Mouse (Mus musculus): ENCODE data around the gene Gm17720.

Gene Gm17720

GRCm38 (mm10) chr8:110102653-110103052 is at the start of gene Gm17720:
Gene Gm17720, minus strand, starts transcription at chr8:110102753.
- no peak for DNase-seq (ENCODE audit: extremely low spot score, low read depth, low spot score)

GRCm38 (mm10) chr8:110145538-110145937 is 43.0 kb upstream of the Gm17720 start:
- DNase-seq (ENCODE audit: extremely low spot score, low read depth, low spot score), result peak; percentile 42

DNA sequence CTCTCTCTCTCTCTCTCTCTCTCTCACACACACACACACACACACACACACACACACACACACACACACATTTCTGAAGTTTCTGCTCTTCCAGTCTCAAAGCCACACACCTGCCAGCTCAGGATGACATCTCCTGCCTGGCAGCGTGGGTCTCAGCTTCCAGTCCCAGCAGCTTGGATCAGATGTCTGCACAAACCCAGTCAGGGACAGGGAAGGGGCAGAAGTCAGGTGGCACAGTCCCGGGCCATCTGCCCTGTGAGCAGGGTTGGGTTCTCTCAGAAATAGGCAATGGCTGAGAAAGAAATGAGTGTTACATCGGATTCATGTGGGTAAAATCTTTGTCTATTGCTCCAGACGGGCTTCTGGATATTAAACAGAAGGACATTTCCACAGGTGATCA is 38.2 kb upstream of the Gm17720 start:
- DNase-seq (ENCODE audit: extremely low spot score, low read depth, low spot score), result no peak

DNA sequence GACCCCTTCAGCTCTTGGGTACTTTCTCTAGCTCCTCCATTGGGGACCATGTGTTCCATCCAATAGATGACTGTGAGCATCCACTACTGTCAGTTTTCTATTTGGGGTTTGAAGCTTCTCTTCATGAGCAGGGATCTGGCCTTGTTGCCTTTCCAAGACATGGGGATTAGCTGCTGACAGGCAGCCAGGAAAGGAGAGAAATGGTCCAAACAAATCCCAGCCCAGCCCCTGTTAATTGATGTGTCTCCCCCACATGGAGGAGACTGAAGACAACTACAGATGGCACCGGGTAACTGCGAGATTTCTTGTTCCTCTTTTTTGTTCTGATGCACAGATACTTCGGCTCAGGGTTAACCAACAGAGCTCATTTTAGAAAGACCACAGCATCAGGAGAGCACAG is 37.6 kb upstream of the Gm17720 start:
- no peak for DNase-seq (ENCODE audit: extremely low spot score, low read depth, low spot score)

- DNase-seq (ENCODE audit: extremely low spot score, low read depth, low spot score), result no peak
These were observed 33.0 kb upstream of the Gm17720 start for GRCm38 (mm10) chr8:110135515-110135914.

- DNase-seq (ENCODE audit: extremely low spot score, low read depth, low spot score), result no peak
These were observed 31.7 kb upstream of the Gm17720 start for GRCm38 (mm10) chr8:110134236-110134635.

GRCm38 (mm10) chr8:110130537-110130936 is 28.0 kb upstream of the Gm17720 start:
- peak; percentile 30 for DNase-seq (ENCODE audit: extremely low spot score, low read depth, low spot score)

DNA sequence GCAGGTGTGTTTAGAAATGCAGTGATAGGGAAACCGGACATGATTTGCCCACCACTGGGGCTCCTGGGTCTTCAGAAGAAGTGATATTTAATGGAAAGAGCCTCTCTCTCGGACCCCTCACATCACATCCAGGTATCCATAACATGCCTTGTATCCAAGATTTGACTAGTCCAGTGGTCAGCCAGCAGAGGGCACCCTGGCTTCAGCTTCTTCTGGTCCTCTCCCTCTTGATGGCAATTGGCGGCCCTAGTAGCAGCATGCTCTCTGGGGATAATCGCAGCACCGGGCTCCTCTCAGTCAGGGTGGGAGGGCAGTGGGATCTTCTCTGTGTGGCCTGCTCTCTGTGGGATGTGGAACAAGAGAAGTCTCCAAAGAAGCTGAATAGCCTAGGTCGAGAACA is 17.2 kb upstream of the Gm17720 start:
- DNase-seq (ENCODE audit: extremely low spot score, low read depth, low spot score), result no peak

DNA sequence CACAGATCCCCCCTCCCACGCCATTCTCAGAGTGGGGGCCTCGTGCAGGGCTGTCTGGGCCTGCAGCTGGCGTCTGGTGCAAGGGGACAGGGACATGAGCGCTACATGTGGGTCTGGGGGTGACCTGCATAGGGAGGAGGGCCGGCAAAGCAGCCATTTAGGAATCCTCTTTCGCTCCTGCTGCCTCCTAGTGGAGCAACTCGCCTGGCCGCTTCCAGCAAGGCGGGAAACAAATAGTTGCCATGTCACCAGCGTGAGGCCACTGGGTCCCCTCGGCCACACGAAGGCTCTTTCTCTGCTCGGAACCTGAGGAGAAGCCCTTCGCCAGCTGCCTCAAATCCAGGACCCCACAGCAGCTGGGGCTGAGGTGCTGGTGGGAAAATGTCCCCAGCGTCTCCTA is 877 bp downstream of the Gm17720 start:
- no peak for DNase-seq (ENCODE audit: extremely low spot score, low read depth, low spot score)

- DNase-seq (ENCODE audit: extremely low spot score, low read depth, low spot score), result no peak
These were observed 1.6 kb downstream of the Gm17720 start, which contains the start of gene Gm21964 for GRCm38 (mm10) chr8:110100907-110101306. Gene Gm21964, plus strand, starts transcription at chr8:110101207.

DNA sequence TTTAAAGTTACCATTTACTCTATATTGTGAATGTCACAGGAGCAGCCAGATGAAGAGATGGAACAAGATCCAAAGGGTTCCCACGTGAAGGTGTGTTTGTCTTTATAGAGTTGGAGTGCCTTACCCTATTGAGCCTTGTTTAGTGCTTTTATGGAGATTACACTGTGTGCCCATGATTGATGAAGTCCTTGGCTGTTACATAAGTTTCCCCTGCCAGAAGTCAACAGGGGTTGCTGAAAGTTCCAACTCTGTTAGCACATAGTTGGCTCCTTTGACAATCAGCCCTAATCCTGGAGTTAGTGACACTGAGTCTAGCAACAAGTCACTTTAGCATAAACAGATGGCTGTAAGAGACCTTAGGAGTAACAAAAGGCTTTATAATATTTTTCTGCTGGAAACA is 10.7 kb downstream of the Gm17720 start:
- no peak for DNase-seq (ENCODE audit: extremely low spot score, low read depth, low spot score)

GRCm38 (mm10) chr8:110082416-110083105 is 20.0 kb downstream of the Gm17720 start:
- no peak for DNase-seq (ENCODE audit: extremely low spot score, low read depth, low spot score)

- DNase-seq (ENCODE audit: extremely low spot score, low read depth, low spot score), result no peak
These were observed 23.0 kb downstream of the Gm17720 start, which contains the start of gene Zfp612 for GRCm38 (mm10) chr8:110079282-110080221. Gene Zfp612, plus strand, starts transcription at chr8:110079746.

- DNase-seq (ENCODE audit: extremely low spot score, low read depth, low spot score), result no peak
These were observed 28.1 kb downstream of the Gm17720 start for GRCm38 (mm10) chr8:110074496-110074895.

GRCm38 (mm10) chr8:110071600-110071999 is 31.0 kb downstream of the Gm17720 start:
- peak; percentile 57 for DNase-seq (ENCODE audit: extremely low spot score, low read depth, low spot score)

- no peak for DNase-seq (ENCODE audit: extremely low spot score, low read depth, low spot score)
These were observed 32.8 kb downstream of the Gm17720 start for GRCm38 (mm10) chr8:110069706-110070105.

- no peak for DNase-seq (ENCODE audit: extremely low spot score, low read depth, low spot score)
These were observed 36.9 kb downstream of the Gm17720 start for GRCm38 (mm10) chr8:110065676-110066075.

DNA sequence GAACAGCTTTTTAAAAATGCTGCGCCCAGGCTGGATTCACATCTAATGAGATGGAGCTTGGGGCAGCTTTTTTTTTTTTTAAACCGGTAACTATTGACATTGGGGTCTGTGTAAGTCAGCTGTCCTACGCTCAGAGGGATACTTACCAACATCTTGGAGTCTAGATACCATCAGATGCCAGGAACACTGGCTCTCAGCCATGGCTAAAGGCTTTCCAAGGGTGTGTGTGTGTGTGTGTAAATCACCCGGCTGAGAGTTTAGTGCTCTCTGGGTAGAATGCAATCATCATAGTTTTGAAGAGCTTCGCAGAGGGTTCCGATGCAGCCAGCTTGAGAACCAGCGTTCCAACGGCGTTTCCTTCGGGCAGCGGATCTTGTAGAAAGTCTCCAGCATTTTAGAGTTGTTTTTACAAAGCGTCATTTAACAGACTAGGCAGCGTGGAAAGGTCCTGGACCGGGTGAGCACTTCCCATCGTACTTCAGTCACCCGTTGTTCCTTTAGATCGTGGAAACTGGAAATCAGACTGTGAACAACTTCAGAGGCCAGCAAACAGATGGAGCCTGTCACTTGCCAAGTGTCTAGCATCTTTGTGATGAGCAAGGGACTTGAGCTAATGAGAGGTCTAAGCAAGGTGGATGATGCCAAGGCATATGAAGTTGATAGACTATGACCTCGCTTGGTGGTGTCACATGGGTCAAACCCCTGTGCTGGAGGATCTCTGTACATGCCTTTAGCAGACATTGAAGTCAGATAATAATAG is 37.8 kb downstream of the Gm17720 start:
- no peak for DNase-seq (ENCODE audit: extremely low spot score, low read depth, low spot score)

GRCm38 (mm10) chr8:110064161-110064560 is 38.4 kb downstream of the Gm17720 start:
- DNase-seq (ENCODE audit: extremely low spot score, low read depth, low spot score), result no peak

DNA sequence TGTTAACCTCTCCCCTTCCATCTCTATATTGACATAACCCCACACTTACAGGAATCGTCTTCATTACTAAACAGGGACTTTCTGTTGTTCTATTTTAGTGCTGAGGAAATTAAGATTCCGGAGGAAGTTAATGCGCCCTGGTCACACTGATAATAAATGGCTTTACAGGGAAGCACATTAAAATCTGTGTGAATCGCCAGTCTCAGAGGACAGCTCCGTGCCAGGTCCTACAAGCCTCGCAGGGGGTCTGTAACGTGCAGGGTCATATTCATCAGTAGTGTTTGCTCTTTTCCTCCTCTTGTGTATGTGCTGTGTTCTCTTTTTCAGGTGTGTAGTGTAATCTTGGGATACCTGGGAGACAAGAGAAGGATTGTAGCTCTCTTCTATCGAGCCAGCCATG is 44.3 kb downstream of the Gm17720 start:
- no peak for DNase-seq (ENCODE audit: extremely low spot score, low read depth, low spot score)

GRCm38 (mm10) chr8:110051208-110051607 is 51.3 kb downstream of the Gm17720 start:
- DNase-seq (ENCODE audit: extremely low spot score, low read depth, low spot score), result no peak

Measured in hindlimb bud, embryonic 11.5 days (tissue).